Mouse (Mus musculus): ENCODE data around the gene Syne3.

Gene Syne3

DNA sequence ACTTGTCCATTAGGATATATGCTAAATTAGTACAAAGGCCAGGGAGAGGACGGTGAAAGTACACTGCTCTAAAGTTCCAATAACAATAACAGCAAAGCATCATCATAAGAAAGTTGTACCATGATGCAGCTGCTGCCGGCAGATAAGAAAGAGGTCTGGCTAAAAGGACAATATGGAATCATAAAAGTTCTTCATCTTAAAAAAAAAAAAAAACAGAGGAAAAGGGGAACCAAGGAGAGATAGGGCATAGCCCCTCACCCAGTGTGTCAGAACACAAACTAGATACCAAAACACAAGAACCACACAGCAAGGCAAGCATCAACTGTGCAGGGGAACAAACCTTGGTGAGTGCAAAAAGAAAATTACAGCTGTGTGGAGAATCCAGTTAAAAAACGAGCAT is 117.4 kb downstream of the Syne3 start:
- DNase-seq (ENCODE audit: low read depth), result no peak

DNA sequence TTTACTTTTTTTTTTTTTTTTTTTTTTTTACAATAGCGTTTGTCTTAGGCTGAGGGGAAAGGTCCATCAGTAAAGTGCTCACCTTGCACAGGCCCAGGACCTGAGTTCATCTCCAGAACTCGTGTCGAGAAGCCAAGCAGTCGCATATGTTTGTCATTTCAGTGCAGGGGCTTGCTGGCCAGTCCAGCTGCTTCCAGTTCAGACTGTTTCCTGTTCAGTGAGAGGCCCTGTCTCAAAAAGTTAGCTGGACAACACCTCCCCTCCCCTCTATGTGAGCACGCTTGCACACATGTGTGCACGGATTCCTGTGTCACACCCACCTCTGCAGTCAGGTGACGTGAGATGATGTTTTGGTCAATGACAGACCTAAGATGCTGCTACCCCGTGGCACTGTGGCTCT is 119.5 kb downstream of the Syne3 start:
- DNase-seq (ENCODE audit: low read depth), result no peak

DNA sequence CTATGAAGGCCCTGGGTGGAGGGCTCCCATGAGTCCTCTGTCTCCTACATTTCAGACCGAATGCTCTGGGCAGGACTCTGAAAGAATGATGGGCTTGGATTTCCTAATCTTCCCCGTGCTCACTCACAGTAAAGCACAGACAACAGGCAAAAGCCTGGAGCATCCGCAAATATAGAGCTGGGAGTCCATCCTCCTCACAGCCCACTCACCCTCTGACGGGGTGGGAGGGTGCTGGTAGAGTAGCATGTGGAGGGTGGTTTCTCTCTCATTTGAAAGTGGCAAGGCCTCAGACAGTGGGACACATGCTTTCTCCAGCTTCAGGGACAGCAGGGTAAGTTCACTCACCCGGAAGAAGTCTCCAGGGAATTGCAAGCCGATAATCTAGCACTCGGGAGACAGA is 123.5 kb downstream of the Syne3 start:
- no peak for DNase-seq (ENCODE audit: low read depth)

DNA sequence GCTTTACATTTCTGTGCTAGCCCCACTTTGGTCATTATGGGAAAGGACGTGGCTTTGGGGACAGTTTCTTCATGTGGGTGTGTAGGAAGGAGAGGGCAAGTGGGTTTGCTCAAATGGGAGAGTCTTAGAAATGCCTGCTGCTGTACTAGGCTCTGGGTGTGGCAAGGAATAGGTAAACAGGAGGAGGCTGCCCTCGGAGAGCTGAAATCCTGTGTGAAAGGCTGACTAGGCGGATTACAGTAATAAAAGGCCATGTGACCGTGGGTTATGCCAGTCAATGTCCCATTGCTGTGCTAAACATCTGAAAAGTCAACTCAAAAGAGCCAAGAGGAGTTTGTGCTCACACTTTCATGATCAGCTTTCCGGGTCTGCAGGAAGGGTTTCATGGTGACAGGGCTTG is 127.1 kb downstream of the Syne3 start:
- no peak for DNase-seq (ENCODE audit: low read depth)

DNA sequence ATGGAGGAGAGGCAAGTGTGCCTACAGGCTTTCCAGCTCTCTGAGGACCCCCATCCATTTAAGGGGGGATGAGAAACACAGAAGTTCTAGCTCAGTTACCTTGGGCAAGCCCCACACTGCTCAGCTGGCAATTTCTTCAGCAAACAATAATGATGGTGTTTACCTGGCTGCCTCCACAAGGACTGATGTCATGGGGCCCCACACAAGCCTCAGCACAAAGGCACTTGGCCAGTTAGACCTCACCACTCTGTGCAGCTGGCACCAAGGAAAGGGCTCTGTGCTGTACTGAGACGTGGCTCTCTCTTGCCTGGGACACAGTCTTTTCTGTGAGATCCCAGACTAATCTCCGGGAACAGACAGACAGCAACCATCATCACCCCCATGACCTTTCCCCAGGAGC is 127.5 kb downstream of the Syne3 start:
- no peak for DNase-seq (ENCODE audit: low read depth)

DNA sequence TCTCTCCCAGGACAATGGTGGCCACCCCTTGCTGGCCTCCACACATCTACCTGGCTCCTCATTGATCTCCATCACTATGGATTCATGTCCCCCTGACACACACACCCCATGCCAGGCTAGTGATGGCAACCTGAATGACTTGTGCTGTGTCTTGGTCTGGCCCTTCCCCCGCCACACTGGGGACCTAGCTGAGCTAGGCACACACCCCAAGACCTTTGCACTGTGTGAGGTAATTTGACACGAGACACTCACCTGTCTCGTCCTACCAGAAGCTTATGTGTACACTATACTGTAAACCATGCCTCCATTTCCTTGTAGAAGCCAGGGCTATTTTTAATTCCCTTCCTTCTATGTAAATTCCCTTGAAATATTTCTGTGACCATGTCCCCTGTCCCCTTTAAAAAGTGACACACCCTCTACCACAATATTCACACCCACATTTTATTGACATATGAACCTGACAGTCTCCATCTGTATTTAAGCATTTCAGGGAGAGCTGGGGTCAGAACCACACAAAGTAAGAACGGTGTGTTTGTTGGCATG is 128.0 kb downstream of the Syne3 start:
- DNase-seq (ENCODE audit: low read depth), result no peak

DNA sequence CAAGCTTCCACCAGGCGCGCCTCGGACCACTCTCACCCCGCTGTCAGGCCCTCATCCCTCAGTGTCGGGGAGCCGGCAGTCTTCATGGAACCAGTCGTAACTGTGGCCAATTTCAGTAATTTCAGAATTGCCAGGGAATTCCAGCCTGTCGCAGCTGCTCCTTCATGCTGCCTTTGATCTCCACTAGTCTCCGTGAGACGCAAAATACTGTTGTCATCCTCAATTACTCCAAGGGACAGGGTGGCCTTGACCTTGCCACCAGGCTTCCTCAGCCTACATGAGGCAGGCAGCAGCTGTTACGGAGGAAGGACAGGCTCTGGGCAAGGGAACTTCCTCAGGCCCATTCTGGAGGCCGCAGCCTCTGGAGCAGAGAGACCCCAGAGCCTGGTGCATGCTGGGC is 129.2 kb downstream of the Syne3 start:
- DNase-seq (ENCODE audit: low read depth), result no peak

All from 416B (cell line).